Mouse (Mus musculus): ENCODE measurements around the gene Polr1e. TPM values are rescaled to one million over a fixed set of nuclear protein-coding genes. Genes with fewer than 3 reads are reported as not detected.
"Not testable (repeated sequence)": the region's sequence is repeated elsewhere in the genome, so short reads cannot be mapped to it uniquely, and the experiment has no call there.

Gene Polr1e
- polyA plus RNA-seq, 1 experiment from 2014 or later = 51.6 TPM

- 85% methylated on average over 9 of the region's 9 CpGs for WGBS
- no peak for DNase-seq (ENCODE audit: low spot score)
- Histone ChIP-seq H3K27me3 (ENCODE audit: control insufficient read depth, insufficient read depth, low read length) (no peaks in the 10 kb centered on the region), H3K9ac (ENCODE audit: low read length) (no peak overlapping the region), H3K4me2 (ENCODE audit: low read depth) (no peak overlapping the region), H3K4me1 (ENCODE audit: control insufficient read depth, insufficient read depth, low read length) (no peaks in the 10 kb centered on the region), H3K4me3 (ENCODE audit: low read depth, low read length) (no peak overlapping the region), H3K36me3 (ENCODE audit: control insufficient read depth, insufficient read depth, low read length) (no peaks in the 10 kb centered on the region; the same call in 1 of the 2 replicates), H3K9me3 (ENCODE audit: control insufficient read depth, low read length) (no peaks in the 10 kb centered on the region), H3K27ac (ENCODE audit: low read depth, low read length) (no peak overlapping the region)
- no peak for ATAC-seq (ENCODE audit: insufficient read depth, low FRiP score, low TSS enrichment)
Measured at GRCm38 (mm10) chr4:45047956-45048355, 29.6 kb downstream of the Polr1e start.

GRCm38 (mm10) chr4:45054862-45055261 lies 36.5 kb downstream of the Polr1e start:
- no peak overlapping the region for H3K27ac ChIP-seq (ENCODE audit: low read depth, low read length)
- H3K4me3 ChIP-seq (ENCODE audit: low read depth, low read length) = no peak overlapping the region
- no peaks in the 10 kb centered on the region for H3K27me3 ChIP-seq (ENCODE audit: control insufficient read depth, insufficient read depth, low read length)
- no peaks in the 10 kb centered on the region for H3K9me3 ChIP-seq (ENCODE audit: control insufficient read depth, low read length)
- WGBS = 58% methylated on average over 3 of the region's 3 CpGs
- no peak for ATAC-seq (ENCODE audit: insufficient read depth, low FRiP score, low TSS enrichment)
- no peak for DNase-seq (ENCODE audit: low spot score)
- peaks cover 4% of the 10 kb centered on the region for H3K36me3 ChIP-seq (ENCODE audit: control insufficient read depth, insufficient read depth, low read length)
- no peaks in the 10 kb centered on the region for H3K4me1 ChIP-seq (ENCODE audit: control insufficient read depth, insufficient read depth, low read length)
- no peak overlapping the region for H3K9ac ChIP-seq (ENCODE audit: low read length)
- no peak overlapping the region for H3K4me2 ChIP-seq (ENCODE audit: low read depth)

- no peak for ATAC-seq (ENCODE audit: insufficient read depth, low FRiP score, low TSS enrichment)
- 87% methylated on average over 8 of the region's 8 CpGs for WGBS
- Histone ChIP-seq H3K4me1 (ENCODE audit: control insufficient read depth, insufficient read depth, low read length) (no peaks in the 10 kb centered on the region), H3K27ac (ENCODE audit: low read depth, low read length) (no peak overlapping the region), H3K4me3 (ENCODE audit: low read depth, low read length) (no peak overlapping the region), H3K4me2 (ENCODE audit: low read depth) (no peak overlapping the region), H3K36me3 (ENCODE audit: control insufficient read depth, insufficient read depth, low read length) (peaks cover 4% of the 10 kb centered on the region), H3K9ac (ENCODE audit: low read length) (no peak overlapping the region), H3K9me3 (ENCODE audit: control insufficient read depth, low read length) (no peaks in the 10 kb centered on the region), H3K27me3 (ENCODE audit: control insufficient read depth, insufficient read depth, low read length) (no peaks in the 10 kb centered on the region)
- no peak for DNase-seq (ENCODE audit: low spot score)
Measured at GRCm38 (mm10) chr4:45055451-45055850, 37.1 kb downstream of the Polr1e start.

GRCm38 (mm10) chr4:45063836-45064235 lies 45.5 kb downstream of the Polr1e start:
- H3K4me1 ChIP-seq (ENCODE audit: control insufficient read depth, insufficient read depth, low read length); H3K36me3 ChIP-seq (ENCODE audit: control insufficient read depth, insufficient read depth, low read length); DNase-seq (ENCODE audit: low spot score); ATAC-seq (ENCODE audit: insufficient read depth, low FRiP score, low TSS enrichment); H3K27ac ChIP-seq (ENCODE audit: low read depth, low read length); H3K4me3 ChIP-seq (ENCODE audit: low read depth, low read length); H3K4me2 ChIP-seq (ENCODE audit: low read depth); H3K9me3 ChIP-seq (ENCODE audit: control insufficient read depth, low read length); H3K9ac ChIP-seq (ENCODE audit: low read length); H3K27me3 ChIP-seq (ENCODE audit: control insufficient read depth, insufficient read depth, low read length): not testable (repeated sequence)
- 97% methylated on average over 1 of the region's 1 CpGs for WGBS

- Histone ChIP-seq H3K27ac (ENCODE audit: low read depth, low read length) (no peak overlapping the region), H3K4me3 (ENCODE audit: low read depth, low read length) (no peak overlapping the region), H3K4me2 (ENCODE audit: low read depth) (no peak overlapping the region), H3K9me3 (ENCODE audit: control insufficient read depth, low read length) (no peaks in the 10 kb centered on the region), H3K27me3 (ENCODE audit: control insufficient read depth, insufficient read depth, low read length) (no peaks in the 10 kb centered on the region), H3K36me3 (ENCODE audit: control insufficient read depth, insufficient read depth, low read length) (peaks cover 4% of the 10 kb centered on the region), H3K4me1 (ENCODE audit: control insufficient read depth, insufficient read depth, low read length) (no peaks in the 10 kb centered on the region), H3K9ac (ENCODE audit: low read length) (no peak overlapping the region)
- ATAC-seq (ENCODE audit: insufficient read depth, low FRiP score, low TSS enrichment) (no peak), DNase-seq (ENCODE audit: low spot score) (no peak)
- WGBS = 69% methylated on average over 2 of the region's 2 CpGs
Measured at GRCm38 (mm10) chr4:45064577-45064976, 46.2 kb downstream of the Polr1e start.

- H3K9ac ChIP-seq (ENCODE audit: low read length) = no peak overlapping the region
- no peak overlapping the region for H3K4me2 ChIP-seq (ENCODE audit: low read depth)
- H3K4me1 ChIP-seq (ENCODE audit: control insufficient read depth, insufficient read depth, low read length) = no peaks in the 10 kb centered on the region
- no peaks in the 10 kb centered on the region for H3K27me3 ChIP-seq (ENCODE audit: control insufficient read depth, insufficient read depth, low read length)
- peaks cover 4% of the 10 kb centered on the region for H3K36me3 ChIP-seq (ENCODE audit: control insufficient read depth, insufficient read depth, low read length)
- DNase-seq (ENCODE audit: low spot score) (no peak), ATAC-seq (ENCODE audit: insufficient read depth, low FRiP score, low TSS enrichment) (no peak)
- H3K9me3 ChIP-seq (ENCODE audit: control insufficient read depth, low read length) = no peaks in the 10 kb centered on the region
- H3K27ac ChIP-seq (ENCODE audit: low read depth, low read length) = no peak overlapping the region
- no peak overlapping the region for H3K4me3 ChIP-seq (ENCODE audit: low read depth, low read length)
- WGBS = 53% methylated on average over 2 of the region's 2 CpGs
Measured at GRCm38 (mm10) chr4:45066036-45066730, 47.8 kb downstream of the Polr1e start.

- WGBS = 79% methylated on average over 4 of the region's 4 CpGs
- H3K27me3 ChIP-seq (ENCODE audit: control insufficient read depth, insufficient read depth, low read length) = no peaks in the 10 kb centered on the region
Measured at GRCm38 (mm10) chr4:45067742-45068141, 49.4 kb downstream of the Polr1e start.

GRCm38 (mm10) chr4:45072261-45072973 lies 54.0 kb downstream of the Polr1e start:
- Histone ChIP-seq H3K9ac (ENCODE audit: low read length) (no peak overlapping the region), H3K4me3 (ENCODE audit: low read depth, low read length) (no peak overlapping the region), H3K4me1 (ENCODE audit: control insufficient read depth, insufficient read depth, low read length) (no peaks in the 10 kb centered on the region), H3K27me3 (ENCODE audit: control insufficient read depth, insufficient read depth, low read length) (no peaks in the 10 kb centered on the region), H3K27ac (ENCODE audit: low read depth, low read length) (no peak overlapping the region), H3K4me2 (ENCODE audit: low read depth) (no peak overlapping the region), H3K9me3 (ENCODE audit: control insufficient read depth, low read length) (no peaks in the 10 kb centered on the region), H3K36me3 (ENCODE audit: control insufficient read depth, insufficient read depth, low read length) (no peaks in the 10 kb centered on the region)
- no peak for DNase-seq (ENCODE audit: low spot score)
- 75% methylated on average over 15 of the region's 15 CpGs for WGBS
- no peak for ATAC-seq (ENCODE audit: insufficient read depth, low FRiP score, low TSS enrichment)

More at GRCm38 (mm10) chr4:45067742-45068141, 49.4 kb downstream of the Polr1e start:
- Histone ChIP-seq H3K4me3 (ENCODE audit: low read depth, low read length) (no peak overlapping the region), H3K27ac (ENCODE audit: low read depth, low read length) (no peak overlapping the region), H3K9me3 (ENCODE audit: control insufficient read depth, low read length) (no peaks in the 10 kb centered on the region), H3K36me3 (ENCODE audit: control insufficient read depth, insufficient read depth, low read length) (no peaks in the 10 kb centered on the region), H3K4me1 (ENCODE audit: control insufficient read depth, insufficient read depth, low read length) (no peaks in the 10 kb centered on the region), H3K4me2 (ENCODE audit: low read depth) (no peak overlapping the region), H3K9ac (ENCODE audit: low read length) (no peak overlapping the region)
- no peak for DNase-seq (ENCODE audit: low spot score)
- no peak for ATAC-seq (ENCODE audit: insufficient read depth, low FRiP score, low TSS enrichment)

GRCm38 (mm10) chr4:45073544-45073943 lies 55.2 kb downstream of the Polr1e start:
- no peak overlapping the region for H3K4me2 ChIP-seq (ENCODE audit: low read depth)
- no peak for DNase-seq (ENCODE audit: low spot score)
- ATAC-seq (ENCODE audit: insufficient read depth, low FRiP score, low TSS enrichment) = no peak

More at GRCm38 (mm10) chr4:45073544-45073943, 55.2 kb downstream of the Polr1e start:
- Histone ChIP-seq H3K27me3 (ENCODE audit: control insufficient read depth, insufficient read depth, low read length) (no peaks in the 10 kb centered on the region), H3K9ac (ENCODE audit: low read length) (no peak overlapping the region), H3K9me3 (ENCODE audit: control insufficient read depth, low read length) (no peaks in the 10 kb centered on the region), H3K27ac (ENCODE audit: low read depth, low read length) (no peak overlapping the region), H3K4me1 (ENCODE audit: control insufficient read depth, insufficient read depth, low read length) (no peaks in the 10 kb centered on the region), H3K4me3 (ENCODE audit: low read depth, low read length) (no peak overlapping the region), H3K36me3 (ENCODE audit: control insufficient read depth, insufficient read depth, low read length) (no peaks in the 10 kb centered on the region)
- WGBS = 83% methylated on average over 6 of the region's 6 CpGs

All from neural tube, embryonic 11.5 days (tissue).